Mouse (Mus musculus) left cerebral cortex, postnatal 25 days (tissue): ENCODE measurements at regions not wholly inside any gene's neighbourhood (a gene's known extent, or its start where the extent isn't known, plus 50 kb on each side); places are given as distances from the start of the nearest gene placed in this dataset.

Source experiments
- DNase-seq, 2 experiments: peaks; one replicate each; pipeline ENCODE4 v3.0.0; 2022; ENCODE audit warnings: low spot score in 2 of 2, mixed read lengths in 1 of 2
- intact Hi-C: fragments of 180-260 bp; cut with DNase I; formaldehyde crosslinking; loops from one replicate; pipeline ENCODE4 v1.15.1; 2025

DNA sequence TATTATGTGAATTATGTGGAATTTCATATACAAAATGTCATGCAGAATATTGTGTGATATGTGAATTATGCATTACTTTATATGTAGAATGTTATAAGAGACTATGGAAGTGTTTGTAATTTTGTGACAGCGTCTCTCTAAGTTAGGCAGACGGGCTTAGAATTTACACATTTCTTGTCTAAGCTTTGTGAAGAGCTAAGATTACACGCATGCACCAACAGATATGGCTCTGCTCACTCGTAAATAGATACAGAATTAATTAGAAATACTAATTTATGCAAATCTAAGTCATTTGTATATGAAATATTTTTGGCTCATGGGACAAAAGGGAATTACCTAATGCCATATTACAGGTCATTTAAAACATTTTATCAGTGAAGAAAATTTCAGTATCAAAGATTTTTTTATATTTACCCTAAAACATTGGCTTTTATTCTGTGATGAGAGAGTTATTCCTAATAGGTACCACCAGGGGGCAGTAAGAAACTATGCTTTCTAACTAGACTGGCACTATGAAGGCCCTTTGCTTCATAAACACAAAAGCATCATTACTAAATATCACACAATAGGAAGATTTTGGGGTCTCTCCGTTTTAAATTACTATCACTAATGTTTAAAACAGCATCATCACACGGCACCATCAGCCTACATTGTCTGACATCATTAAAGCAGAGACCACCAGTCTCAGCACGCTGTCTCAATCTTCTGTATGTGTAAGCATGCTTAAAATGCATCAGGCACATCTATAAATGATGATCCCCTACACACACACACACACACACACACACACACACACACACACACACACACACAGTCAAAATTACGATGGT is 203.8 kb upstream of the Chl1 start:
- peak; percentile 21 to 35 for DNase-seq
- intact Hi-C loops = loop anchor here (1.0 to 2.0 kb wide), 2 partner anchors 204 to 377 kb away; partner anchors contain the start of gene Chl1

DNA sequence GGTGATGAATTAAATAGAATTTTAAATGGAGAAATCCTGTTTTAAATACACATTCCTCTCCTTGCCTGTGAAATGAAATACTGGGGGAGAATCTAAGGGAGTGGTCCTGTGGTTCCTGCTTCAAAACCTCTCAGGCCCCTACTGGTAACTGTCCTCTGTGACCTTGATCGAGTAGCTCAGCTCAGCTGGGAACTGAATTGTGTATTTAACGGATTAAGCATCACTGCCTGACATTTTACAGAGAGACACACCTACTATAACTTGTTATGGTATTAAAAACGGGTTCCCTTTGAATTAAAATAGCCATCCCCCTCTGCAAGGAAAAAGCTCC is 203.2 kb upstream of the Chl1 start:
- intact Hi-C loops = loop anchor here (2.0 kb wide), 1 partner anchor 204 kb away; the partner anchor contains the start of gene Chl1
- no peak for DNase-seq

DNA sequence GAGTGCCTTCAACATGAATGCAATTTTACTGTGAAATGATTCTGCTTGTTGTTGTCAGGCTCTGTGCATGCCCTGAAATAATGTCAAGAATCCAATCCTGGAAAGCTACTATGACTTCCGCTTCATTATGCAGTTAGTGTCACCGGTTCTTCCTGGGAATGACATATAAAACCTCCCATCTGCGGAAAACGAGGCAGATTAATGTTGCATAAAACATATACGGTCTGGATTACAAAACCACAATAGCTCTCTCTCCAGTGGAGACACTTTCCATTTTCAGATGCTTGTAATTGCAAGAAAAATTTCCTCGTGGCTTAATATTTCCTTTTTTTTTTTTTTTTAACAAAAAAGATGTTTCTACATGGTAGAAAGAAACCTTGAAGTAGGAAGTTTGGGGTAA is 198.2 kb upstream of the Chl1 start:
- no peak for DNase-seq
- intact Hi-C loops = no loop called here

DNA sequence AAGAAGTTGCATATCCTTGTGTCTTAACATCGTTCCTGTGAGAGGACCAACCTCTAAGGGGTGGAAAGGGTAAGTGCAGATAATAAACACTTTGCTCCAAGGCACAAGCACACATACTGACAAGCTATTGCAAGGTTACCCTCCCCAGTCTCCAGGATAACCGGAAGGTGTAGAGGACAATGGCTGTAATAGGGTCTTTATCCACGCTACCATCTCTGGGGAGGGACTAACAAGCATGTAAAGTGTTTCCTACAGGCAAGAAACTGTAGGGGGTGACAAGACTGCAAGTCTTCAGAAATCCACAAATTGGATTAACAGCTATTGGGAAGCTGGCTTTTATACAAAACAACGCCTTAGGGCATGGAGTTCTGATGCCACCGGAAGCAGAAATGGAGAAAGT is 197.5 kb upstream of the Chl1 start:
- intact Hi-C loops = no loop called here
- no peak for DNase-seq

DNA sequence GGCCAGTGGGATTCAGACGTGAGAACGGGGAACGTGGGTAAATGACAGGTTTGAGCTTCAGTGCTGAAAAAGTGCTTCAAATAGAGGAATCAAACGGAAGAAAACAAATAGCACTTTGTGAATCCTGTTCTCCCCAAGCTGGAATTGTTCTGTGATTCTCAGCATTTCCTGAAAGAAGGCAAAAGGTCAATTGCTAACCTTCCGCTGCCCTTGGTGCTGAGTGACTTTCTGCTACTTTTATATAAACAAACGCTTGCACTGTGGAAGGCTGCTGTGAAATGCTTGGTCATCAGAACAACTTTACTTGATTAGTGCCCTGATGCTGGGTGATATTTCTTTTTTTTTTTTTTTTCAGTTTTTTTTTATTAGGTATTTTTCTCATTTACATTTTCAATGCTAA is 192.3 kb upstream of the Chl1 start:
- intact Hi-C loops = no loop called here

DNA sequence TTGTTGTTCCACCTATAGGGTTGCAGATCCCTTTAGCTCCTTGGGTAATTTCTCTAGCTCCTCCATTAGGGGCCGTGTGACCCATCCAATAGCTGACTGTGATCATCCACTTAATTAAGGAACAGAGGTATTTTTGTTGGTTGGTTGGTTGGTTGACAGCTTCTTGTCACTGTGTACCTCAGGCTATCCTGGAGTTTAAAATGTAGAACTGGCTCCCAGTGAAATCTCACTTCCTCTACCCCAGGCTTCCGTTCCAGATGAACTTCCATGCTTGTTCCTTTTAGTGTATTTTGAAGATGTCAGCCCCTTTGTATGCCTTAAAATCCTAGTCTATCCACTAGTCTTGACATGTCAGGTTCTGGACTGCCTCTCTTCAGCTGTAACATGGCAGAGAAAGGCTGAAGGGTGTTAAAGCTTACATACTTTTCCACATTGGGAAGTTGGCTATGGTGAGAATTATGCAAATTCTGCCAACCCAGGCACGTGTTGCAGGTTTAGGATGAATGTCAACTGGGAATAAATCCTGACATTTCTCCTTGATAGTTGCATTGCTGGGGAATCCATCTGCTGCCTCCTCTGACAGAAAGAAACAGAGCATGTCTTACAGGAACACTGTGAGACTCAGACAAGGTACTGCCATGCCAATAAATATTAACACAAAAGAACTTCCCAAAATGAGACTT is 191.6 kb upstream of the Chl1 start:
- no peak for DNase-seq
- intact Hi-C loops = no loop called here

More for the DNA sequence above, 192.3 kb upstream of the Chl1 start:
- no peak for DNase-seq

DNA sequence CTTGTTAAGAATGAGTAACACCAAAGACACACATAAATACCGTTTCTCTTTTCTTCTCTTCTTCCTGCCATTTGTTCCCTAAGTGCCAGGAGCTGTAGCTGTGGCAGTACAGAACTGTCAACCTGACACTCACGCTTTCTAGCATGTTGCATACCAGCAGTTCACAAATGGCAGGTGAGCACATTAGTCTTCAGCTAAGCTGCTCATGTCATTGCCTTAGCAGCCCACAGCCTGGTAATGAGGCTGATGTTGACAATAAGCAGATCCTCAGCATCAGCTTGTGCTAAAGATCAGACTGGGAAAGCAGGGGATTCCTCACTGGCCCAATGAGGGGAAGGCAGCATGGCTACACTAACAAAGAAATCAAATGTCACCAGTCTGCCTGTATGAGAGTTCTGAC is 190.4 kb upstream of the Chl1 start:
- intact Hi-C loops = no loop called here
- no peak for DNase-seq

DNA sequence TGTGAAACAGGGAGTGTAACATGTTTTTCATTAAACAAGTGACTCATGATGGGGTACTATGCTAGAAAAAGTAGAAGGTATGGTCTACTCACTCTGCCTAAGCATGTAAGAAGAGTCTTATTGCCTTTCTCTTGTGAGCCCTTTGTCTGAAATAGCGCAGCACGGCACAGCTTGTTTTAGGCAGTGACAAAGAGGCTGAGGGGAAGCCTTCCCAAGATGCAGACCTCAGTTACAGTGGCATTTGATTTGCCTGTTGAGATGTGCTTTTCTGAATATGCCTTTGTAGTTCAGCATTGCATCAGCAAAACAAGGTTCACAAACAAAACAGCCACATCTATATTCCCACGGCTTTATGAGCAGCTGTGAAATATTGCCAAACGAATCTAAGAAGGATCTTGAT is 189.8 kb upstream of the Chl1 start:
- intact Hi-C loops = no loop called here
- no peak for DNase-seq

DNA sequence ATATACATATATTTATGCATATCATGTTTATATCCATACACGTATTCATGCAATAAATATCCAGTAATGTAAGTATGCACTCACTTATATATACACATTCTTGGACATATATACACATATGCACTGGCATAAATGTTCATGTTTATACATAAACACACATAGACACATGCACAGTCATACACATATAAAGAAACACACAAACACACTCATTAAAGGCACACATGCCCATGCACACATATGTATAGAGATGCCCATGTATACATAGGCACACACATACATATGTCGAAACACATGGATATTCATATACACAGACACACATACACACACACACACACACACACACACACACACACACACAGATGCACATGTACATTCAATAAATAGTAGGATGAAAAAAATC is 189.3 kb upstream of the Chl1 start:
- no peak for DNase-seq
- intact Hi-C loops = no loop called here

DNA sequence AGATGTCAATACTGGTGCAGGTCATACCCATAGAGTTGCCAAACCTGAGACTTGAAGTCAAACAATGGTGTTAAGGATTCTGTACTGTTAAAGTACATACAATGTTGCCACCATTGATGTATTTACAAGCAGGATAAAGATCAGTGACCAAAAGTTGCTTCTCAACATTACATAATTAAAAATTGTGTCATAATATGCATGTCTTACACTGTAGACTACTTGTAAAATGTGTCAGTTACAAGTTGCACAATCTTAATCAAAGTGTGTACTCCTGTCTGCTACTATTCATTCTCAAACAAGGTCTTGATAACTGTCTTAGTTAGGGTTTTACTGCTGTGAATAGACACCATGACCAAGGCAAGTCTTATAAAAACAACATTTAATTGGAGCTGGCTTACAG is 187.9 kb upstream of the Chl1 start:
- intact Hi-C loops = no loop called here
- DNase-seq = no peak

DNA sequence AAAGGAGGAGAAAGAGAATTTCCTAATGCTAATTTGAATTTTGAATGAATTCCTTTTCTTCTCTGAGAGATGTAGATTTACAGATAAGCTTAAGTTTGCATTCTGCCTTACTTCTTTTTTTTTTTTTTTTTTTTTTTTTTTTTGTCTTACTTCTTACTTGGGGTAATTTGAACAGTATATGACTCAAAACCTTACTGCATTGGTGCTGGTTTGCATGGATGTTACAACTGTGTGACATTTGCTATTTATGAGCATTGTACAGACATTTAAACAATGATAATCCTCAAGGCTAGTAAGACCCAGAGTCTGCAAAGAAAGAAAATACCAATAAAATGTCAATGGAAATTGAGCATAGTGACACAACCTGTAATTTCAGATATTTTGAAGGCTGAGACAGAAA is 174.7 kb upstream of the Chl1 start:
- DNase-seq = no peak
- intact Hi-C loops = loop anchor here (10.0 kb wide), 1 partner anchor 169 kb away; no protein-coding TSS in a partner anchor

DNA sequence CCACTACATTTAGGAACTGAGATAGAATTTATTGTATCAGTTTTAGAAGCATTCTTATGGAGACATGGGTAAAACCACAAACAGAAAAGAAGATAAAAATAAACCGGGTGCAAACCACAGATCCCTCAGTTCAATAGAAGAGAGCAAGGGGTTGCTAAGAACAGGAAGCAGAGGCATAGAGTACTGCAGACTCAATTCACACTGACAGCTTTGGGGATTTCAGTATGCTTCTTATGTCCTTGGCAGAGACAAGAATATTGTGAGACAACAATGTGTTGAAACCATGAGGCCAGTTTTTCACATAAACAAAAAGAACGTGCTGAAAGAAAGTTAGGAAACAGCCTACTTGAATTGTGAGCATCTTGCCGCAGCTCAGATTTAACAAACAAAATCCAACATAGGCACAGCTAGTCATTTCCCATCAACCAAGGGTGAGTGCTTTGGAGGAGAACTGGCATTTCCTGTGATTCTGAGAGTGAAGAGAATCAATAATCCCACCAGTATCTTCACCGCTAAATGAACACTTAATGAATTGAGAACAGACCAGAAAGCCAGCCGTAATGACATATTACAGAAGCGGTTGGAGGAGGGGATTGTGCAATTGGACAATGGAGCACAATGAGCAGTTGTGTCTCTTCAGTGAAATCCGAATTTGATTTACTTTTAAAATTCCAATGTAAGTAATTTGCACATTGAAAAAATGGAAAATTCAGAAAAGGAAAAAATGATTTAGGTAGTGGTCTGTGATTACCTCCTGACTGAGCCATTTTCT is 170.2 kb upstream of the Chl1 start:
- intact Hi-C loops = loop anchor here (10.0 kb wide), 1 partner anchor 165 kb away; no protein-coding TSS in a partner anchor

DNA sequence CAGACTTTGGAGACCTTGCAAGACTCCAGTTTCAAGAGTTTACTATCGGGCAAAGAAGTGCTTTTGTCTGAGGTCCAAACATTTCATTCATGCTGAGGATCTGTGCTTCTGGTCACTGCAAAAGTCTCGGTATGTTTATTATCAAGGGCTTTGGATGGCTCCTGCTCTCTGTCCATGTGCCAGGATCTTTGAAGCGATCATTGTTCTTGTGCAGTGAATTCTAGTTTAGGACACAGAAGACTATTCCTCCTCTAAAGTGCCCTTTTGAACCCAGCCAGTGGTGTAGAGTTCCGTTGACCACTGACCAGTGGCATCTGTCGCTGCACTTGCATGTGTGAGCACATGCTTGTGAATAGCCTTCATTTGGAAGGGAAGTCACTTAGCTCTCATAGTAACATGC is 166.9 kb upstream of the Chl1 start:
- no peak for DNase-seq
- intact Hi-C loops = no loop called here

More for the DNA sequence above, 170.2 kb upstream of the Chl1 start:
- DNase-seq = no peak

DNA sequence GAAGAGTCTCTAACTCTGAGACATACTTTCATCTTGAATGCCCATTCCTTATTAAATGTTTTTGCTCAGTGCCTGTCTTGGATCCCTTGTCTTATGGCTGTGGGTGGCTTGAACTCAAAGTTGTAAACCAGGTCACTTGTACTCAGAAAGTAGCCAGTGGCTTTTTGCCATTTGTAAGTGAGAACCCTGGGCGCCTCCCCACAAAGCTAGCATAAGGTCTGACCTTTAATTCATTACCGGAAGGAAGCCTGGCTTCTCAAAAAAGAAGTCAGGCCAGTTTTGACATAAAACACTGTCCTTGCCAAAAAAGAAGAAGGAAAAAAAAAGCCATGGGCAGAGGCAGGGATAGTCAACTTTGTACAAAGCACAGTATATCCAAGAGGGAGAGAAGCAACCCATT is 166.0 kb upstream of the Chl1 start:
- no peak for DNase-seq
- intact Hi-C loops = no loop called here

DNA sequence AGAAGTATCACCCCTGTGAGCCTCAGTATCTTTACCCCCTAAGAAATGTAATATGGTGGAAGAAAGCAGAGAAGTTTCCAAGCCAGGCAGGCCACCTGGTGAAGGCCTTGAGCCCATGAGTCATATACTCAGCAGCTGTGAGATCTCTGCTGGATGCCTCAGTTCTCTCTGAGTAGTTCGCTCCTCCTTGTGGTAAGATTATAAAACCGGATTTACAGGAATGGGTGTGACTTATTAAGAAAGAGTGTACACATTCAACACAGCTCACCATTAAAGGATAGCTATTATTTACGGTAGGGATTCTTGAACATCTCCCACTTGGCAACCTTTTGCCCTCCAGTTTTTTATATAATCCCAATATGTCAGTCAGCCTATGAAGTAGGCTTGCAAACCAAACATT is 165.2 kb upstream of the Chl1 start:
- DNase-seq = no peak
- intact Hi-C loops = no loop called here

DNA sequence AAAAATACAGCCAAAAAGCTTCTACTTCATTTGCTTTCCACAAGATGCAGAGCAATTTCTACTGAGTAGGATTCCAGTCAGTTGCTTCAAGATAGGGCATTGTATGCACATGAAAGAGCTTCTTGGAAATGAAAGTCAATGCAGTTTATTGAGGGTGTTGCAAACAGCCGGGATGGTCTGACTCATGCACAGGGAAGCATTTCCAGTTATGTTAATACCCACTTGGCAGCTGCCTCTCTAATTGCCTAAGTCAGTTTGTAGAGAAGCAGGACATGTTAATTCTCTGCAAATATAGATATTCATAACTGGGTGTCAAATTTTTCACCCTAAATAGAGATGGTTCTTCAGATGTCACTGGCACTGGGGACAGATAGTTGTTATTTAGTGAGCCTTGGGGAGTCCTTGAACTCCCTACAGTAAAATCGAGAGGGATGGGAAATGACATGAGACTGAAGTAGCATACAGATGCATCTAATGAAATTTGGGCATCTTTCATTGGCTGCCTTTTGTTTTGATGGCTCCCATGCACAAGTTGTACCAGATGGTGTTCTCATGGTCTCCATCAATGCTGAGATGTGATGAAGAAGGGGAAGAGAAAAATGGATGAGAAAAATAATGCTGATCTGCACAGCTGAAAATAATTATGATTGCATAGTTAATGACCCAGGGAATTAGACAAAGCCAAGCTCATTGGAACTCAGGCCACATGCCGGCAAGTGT is 157.8 kb upstream of the Chl1 start:
- intact Hi-C loops = no loop called here
- peak; percentile 16 to 78 for DNase-seq

DNA sequence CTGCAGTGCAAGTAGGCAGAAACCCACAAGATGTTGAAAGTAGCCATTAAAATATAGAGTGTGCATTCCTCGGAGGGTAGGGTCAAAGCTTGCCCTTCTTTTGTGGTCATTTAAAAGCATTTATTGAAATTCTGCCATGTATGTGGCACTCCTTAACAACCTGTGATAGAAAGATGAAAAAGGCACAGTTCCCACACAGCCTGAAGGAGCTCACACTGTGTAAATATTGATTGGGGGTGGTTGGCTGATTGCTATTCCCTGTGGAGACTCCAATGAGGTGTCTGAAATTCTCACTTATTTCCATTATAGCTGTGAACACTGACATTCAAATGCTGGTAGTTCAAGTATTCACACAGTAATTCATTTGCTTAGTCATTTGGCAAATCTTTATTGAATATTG is 157.0 kb upstream of the Chl1 start:
- intact Hi-C loops = no loop called here
- no peak for DNase-seq

DNA sequence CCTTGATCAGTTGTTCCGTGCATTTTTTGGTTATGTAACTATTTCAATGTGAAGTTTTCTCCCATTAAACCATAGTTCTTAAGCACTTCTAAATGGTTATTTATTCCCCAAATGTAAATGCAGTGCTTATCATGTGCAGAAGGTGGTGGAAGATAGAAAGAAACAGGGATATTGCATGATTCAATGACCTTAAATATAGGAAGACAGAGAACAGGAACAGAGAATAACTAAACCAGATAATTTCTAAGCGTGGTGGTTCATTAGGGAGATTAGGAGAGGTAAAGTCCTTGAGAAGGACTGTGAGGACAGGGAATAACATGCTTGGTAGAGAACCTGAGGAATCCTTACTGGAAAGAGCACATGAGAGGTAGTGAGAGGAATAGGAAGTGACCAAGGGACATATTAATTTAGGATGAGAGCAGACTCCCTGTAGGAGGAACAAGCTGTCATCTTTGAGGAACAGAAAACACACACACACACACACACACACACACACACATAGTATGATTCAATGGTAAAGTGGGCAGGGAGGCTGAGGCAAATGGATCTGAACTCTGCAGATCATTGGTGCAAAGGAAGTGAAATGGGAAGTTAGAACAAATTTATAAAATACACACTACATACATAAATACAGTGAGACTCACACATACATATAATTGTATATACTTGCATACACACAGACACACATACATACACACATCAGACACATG is 143.4 kb upstream of the Chl1 start:
- DNase-seq = no peak
- intact Hi-C loops = no loop called here

DNA sequence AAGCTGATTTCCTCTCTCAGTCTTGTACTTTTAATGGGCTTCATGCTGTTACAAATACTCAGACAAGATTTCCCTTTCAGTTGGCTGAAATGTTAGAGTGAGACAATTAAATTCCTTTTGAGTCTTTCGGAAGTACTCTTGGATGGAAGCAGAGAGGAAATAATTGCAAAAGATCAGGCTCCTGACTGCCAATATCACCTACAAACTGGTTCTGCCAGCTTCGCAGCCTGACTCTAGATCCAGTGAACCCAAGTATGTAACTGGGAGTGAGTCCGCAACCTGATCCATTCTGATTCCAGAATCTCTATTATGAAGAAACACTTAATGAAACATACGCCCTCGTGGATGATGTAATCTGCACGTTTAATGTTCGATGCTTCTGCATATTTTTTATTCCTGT is 135.4 kb upstream of the Chl1 start:
- no peak for DNase-seq
- intact Hi-C loops = no loop called here
